Mouse (Mus musculus) adrenal gland, adult (tissue): ENCODE measurements around the gene Slc8a1.

Experiments used
- DNase-seq, 2 experiments: peaks; one replicate each; pipeline ENCODE4 v3.0.0; 2022 to 2023; ENCODE audit warnings: low spot score in 1 of 2; ENCODE audit not compliant: inconsistent age in 2 of 2

Gene Slc8a1

DNA sequence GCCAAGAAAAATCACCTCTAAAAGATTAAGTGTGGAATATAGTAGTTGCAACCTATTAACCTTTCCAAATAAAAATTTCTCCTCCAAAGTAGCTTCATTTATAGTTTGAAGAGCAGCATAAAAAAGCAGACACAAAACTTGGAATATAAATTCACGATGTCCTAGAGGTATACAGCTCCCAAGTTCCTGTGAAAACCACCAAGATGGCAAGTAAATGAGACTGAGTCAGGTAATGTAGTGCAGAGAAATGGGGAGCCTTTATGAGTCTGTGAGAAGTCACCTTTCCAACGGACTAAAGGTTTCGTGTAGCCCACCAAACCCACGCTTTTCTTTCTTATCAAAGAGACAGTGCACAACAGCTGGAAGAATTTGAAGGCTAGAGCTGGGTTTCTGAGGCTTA lies 224.2 kb downstream of the Slc8a1 start:
- no peak for DNase-seq

GRCm38 (mm10) chr17:81513368-81513958 lies 224.7 kb downstream of the Slc8a1 start:
- no peak for DNase-seq

DNA sequence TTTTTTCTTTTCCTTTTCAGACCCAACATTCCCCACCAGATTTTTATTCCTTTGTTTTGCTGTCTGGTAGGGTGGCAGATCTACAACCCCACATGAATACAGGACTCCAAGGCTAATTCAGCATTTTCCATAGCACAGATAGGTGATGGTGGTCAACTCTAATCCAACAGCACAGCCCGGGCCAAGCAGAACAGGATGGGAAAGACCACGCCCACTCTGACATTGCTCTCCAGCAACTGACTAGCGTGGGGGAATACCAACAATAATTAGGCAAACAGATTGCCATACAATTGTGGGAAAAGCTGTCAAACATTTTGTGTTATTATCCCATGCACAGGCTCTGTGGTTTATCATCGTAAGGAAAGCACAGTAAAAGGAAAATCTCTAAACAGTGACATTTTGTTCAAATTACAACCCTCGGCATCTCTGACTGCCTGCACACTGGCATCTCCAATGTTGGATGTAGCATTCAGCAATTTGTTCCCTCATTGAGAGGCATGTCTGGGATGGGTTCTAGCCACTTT lies 233.0 kb downstream of the Slc8a1 start:
- DNase-seq = no peak

- DNase-seq = no peak
Measured at GRCm38 (mm10) chr17:81504040-81504439, 234.1 kb downstream of the Slc8a1 start.

DNA sequence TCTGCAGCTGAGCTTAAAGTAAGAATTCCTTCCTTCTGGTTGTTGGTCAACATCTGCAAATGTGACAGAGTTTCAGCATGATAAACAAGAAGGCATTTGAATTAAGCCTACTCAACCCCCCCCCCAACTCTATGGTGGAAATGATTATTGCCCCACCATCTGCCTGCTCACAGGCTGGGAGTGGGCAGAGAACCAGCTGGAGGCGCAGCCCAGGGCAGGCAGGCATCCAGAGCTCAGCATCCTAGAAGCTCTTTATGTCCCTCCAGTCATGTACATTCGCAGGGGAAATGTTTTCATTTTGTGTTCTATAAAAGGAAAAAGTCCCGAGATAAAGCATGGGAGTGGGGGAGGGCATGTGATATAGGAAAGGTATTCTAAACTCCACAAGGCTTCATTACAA lies 235.4 kb downstream of the Slc8a1 start:
- no peak for DNase-seq

GRCm38 (mm10) chr17:81500686-81501407 lies 237.3 kb downstream of the Slc8a1 start:
- no peak for DNase-seq

DNA sequence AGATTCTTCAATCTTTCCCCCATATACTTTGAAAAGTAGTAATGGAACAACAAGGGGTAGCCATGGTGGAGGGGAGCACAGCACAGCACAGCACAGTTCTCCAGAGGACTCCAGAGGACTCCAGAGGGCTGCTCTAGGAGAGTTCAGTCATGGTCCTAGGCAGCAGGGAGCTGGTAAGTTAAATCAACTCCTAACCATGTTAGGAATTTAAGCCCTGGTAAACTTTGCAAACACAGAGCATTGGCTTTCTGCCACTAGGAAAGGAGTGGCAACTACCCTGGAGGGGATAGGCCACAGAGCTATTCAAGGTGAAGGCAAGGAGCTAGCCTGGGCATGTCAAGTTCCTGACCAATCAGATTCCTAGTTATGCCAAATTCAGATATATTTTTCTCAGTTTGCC lies 240.3 kb downstream of the Slc8a1 start:
- DNase-seq = no peak

- no peak for DNase-seq
Measured at GRCm38 (mm10) chr17:81496616-81497015, 241.6 kb downstream of the Slc8a1 start.

GRCm38 (mm10) chr17:81492216-81492865 lies 245.8 kb downstream of the Slc8a1 start:
- DNase-seq = no peak

DNA sequence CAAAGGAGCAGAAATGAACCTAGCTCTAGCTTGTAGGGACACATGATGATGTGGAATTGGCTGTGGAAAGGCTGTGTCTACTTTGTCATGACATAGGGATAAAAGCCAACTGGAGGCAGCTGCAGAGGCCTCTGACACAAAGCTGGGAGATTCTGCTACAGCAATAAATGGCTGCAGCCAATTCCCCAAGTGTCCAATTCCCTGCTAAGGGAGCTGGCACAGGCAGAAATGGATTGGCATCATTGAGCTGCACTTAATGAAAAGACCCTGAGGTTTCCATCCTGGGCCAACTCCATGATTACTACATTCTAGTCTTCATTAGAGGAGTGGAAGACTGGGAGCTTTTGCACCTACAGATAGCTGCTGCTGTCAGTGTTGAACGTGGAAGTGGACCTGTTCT lies 251.8 kb downstream of the Slc8a1 start:
- DNase-seq = no peak

DNA sequence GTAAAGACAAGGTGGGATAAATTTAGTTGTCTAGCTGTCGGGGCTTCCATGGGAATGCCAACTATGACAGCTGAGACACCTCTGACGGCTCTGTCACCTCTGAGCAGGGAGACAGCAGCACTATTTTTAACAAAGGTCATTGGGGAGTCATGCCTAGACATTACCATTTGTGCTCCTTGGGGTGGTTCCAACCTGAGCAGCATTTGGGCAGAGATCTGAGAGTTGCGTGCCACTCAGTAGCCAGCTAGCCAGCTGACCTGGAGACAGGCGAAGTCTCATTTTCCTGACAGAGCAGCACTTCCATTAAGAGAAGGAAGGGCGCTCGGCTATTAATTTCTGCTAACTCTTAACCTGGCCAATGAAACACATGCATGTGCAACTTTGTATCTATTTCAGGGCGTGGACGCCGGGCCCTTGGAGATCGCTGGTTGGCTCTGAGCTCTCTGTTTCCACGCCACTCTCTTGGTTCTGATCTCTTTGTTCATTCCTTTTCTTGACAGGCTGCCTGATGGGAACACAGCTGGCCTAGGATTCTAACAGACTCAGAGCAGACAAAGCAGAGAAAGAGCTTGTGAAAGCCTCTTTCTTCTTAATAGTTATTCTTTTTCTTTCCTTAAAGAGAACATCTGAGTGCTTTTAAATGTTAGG lies 256.2 kb downstream of the Slc8a1 start:
- DNase-seq = peak in 1 of 2 experiments; percentile 48

DNA sequence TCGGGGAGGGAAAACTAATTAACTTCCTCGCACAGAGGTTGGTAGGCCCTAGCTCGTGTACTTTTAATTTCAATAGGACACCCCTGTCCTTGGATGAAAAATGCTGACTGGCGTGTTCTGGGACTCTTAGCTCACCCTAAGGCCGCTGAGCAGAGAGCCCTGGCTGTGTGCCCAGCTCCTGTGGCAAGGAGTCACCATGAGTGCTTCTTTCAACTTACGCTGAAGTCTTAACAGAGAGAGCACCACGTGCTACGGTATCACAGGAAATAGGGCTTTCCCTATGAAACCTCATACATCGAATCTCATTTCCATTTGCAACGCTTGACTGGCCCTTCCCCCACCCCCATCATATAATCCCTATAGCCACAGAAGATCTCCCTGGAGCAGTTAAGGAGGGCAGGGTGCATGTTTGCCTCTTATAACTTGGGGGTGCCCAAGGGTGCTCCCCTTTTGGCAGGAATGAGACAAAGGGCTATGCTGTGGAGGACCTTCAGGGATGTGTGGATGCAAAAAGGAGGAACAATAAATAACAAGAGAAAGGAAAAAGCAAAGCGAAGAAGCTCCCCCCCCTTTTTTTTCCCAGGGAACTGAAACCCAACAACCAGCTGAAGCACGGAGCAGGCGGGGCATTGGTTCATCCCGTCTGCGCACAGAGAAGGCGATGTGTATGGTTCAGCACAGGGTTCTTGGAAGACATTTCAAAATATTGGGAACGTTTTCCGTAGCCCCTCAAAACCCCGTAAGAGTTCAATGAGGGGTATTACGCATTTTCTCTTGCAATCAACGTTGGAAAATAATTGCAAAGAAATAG lies 257.6 kb downstream of the Slc8a1 start:
- peak; percentile 88 to 93 for DNase-seq

- no peak for DNase-seq
Measured at GRCm38 (mm10) chr17:81479807-81480206, 258.4 kb downstream of the Slc8a1 start.

- no peak for DNase-seq
Measured at GRCm38 (mm10) chr17:81477420-81477819, 260.8 kb downstream of the Slc8a1 start.

GRCm38 (mm10) chr17:81473363-81473762 lies 264.8 kb downstream of the Slc8a1 start:
- no peak for DNase-seq

DNA sequence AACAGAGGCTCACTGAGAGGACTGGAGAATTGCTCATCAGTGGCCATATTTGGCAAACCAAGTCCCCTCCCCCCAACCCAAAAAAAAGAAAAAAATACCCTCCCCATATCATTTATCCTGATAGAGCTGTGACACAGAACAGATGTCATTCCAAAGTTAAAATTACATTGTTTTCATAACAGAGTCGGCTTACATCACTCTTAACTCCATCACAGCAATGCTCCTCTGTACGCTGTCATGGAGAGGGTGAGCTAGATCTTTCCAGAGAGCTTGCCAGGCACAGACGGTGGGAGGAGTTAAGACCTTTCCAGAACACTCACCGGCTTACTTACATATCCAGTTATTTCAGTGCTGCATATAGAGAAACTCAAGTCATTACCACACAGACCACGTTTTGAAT lies 269.2 kb downstream of the Slc8a1 start:
- DNase-seq = no peak

DNA sequence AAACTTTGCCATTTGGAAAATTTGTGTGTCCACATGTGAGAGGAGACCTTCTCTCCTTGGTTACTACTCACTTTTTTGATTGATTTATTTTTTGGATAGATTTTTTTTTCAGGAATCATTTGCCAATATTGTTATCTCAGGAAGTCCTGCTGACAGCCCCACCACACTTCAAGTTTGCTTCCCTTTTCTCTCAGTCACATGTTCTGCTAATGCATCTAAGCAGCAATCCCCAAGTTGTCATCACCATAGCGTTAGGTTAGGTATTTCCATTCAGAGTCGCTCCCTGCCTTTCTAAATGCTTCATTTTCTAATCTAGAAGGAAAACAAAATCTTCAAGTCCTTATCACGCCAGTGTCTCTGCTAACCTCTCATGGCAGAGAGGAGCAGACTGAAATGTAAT lies 278.8 kb downstream of the Slc8a1 start:
- no peak for DNase-seq

DNA sequence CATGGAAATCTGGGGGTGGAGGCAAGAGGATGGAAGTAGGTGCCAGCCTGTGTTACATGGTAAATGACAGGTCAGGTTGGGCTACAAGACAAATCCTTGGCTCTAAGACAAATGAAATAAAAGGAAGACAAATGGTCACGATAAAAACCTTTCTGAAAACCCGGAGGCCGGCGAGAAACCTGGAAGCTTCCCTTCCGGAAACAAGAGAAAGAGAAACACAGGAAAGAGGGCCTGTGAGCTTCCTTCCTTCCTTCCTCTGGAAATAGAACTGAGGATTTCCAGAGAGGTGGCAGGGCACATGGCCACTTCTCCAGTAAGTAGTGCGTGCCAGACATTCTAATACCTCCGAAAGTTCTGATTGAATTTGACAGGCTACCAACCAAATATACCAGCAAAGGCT lies 282.2 kb downstream of the Slc8a1 start:
- DNase-seq = no peak

DNA sequence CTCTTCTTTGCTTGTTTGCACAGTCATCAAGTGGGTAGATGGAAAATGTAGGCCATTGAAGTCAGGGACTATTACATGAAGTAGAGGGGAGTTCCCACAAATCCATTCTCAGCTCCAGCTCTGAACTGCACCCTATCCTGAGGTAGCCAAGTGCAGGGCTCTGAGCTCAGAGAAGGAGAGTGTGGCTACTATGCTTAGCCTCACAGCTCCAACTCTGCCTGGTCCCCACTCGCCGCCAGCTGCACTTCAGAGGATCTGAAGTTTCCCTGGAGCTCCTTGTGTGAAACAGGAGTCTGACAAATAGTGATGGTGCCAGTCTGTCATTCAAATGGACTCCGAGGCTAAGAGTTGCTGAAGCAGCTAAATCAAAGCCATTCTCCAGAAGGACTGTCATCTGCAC lies 282.9 kb downstream of the Slc8a1 start:
- DNase-seq = no peak

GRCm38 (mm10) chr17:81441463-81441862 lies 296.7 kb downstream of the Slc8a1 start, which contains the start of gene Gm11096:
TSS of gene Gm11096 (plus strand) at chr17:81441763.
- no peak for DNase-seq

GRCm38 (mm10) chr17:81433148-81433547 lies 305.0 kb downstream of the Slc8a1 start:
- DNase-seq = peak in 1 of 2 experiments; percentile 20
